Mouse (Mus musculus): ENCODE data around the gene Gzmd. TPM values are rescaled to one million over a fixed set of nuclear protein-coding genes. Genes with fewer than 3 reads are reported as not detected.
A peak's percentile ranks its signal among the peaks of the same experiment; 100 is the strongest.
"Not testable (repeated sequence)": the region's sequence is repeated elsewhere in the genome, so short reads cannot be mapped to it uniquely, and the experiment has no call there.

Gene Gzmd
- not detected in 2 replicates for polyA plus RNA-seq (2014; fragmentation: Nextera tagmentation; extraction: Ambion mirVana)

- WGBS, result 77% methylated on average over 2 of the region's 2 CpGs
- not testable (repeated sequence) for H3K27ac ChIP-seq (ENCODE audit: low read depth, low read length); H3K36me3 ChIP-seq (ENCODE audit: control insufficient read depth, insufficient read depth, low read length); H3K4me3 ChIP-seq (ENCODE audit: low read depth, low read length); H3K4me1 ChIP-seq (ENCODE audit: control insufficient read depth, insufficient read depth, low read length); H3K9ac ChIP-seq (ENCODE audit: low read length); H3K27me3 ChIP-seq (replicated peaks; ENCODE audit: control insufficient read depth, insufficient read depth, low read length); H3K9me3 ChIP-seq (replicated peaks; ENCODE audit: control insufficient read depth, low read length); H3K4me2 ChIP-seq (ENCODE audit: low read length); DNase-seq (ENCODE audit: low spot score); ATAC-seq
These were observed at the start of gene Gzmd for GRCm38 (mm10) chr14:56132508-56132907. Gene Gzmd (minus strand): TSS chr14:56132608.

- not testable (repeated sequence) for H3K4me3 ChIP-seq (ENCODE audit: low read depth, low read length)
- 26% methylated on average over 8 of the region's 8 CpGs for WGBS
These were observed 45.2 kb upstream of the Gzmd start for GRCm38 (mm10) chr14:56177651-56178050.

DNA sequence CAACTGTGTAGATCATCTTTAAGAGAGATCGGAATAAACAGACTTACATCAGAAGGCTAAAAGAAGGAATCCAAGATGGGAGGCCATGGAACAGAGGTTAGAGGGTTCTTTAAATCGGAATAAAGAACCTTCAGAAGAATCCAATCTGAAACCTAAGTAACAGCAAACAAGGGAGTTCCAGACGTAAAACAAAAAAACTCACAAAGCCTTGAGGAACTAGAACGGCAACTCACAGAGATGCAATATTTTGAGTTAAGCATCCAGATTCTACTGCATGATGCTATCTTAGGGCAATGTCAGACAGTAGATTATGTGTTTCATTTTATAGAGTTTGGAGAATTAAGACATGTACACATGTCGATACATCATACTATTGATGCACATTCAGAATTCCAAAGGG is 42.1 kb upstream of the Gzmd start, which contains the start of gene Gzmn:
Gzmn (minus strand) TSS at position 101 of the 400 bp plus-strand sequence.
- Histone ChIP-seq H3K4me3 (ENCODE audit: low read depth, low read length) (no peak within 1 kb of the TSS), H3K9me3 (replicated peaks; ENCODE audit: control insufficient read depth, low read length) (no peaks in the 10 kb centered on the region), H3K36me3 (ENCODE audit: control insufficient read depth, insufficient read depth, low read length) (no peaks in the 10 kb centered on the region), H3K9ac (ENCODE audit: low read length) (no peak within 1 kb of the TSS), H3K4me2 (ENCODE audit: low read length) (no peak within 1 kb of the TSS), H3K4me1 (ENCODE audit: control insufficient read depth, insufficient read depth, low read length) (no peaks in the 10 kb centered on the region), H3K27me3 (replicated peaks; ENCODE audit: control insufficient read depth, insufficient read depth, low read length) (no peaks in the 10 kb centered on the region), H3K27ac (ENCODE audit: low read depth, low read length) (no peak within 1 kb of the TSS)
- DNase-seq (ENCODE audit: low spot score) (no peak), ATAC-seq (no peak)
- WGBS, result 90% methylated on average over 5 of the region's 5 CpGs

More at GRCm38 (mm10) chr14:56177651-56178050, 45.2 kb upstream of the Gzmd start:
- H3K9ac ChIP-seq (ENCODE audit: low read length); H3K27ac ChIP-seq (ENCODE audit: low read depth, low read length); H3K9me3 ChIP-seq (replicated peaks; ENCODE audit: control insufficient read depth, low read length); H3K27me3 ChIP-seq (replicated peaks; ENCODE audit: control insufficient read depth, insufficient read depth, low read length); H3K36me3 ChIP-seq (ENCODE audit: control insufficient read depth, insufficient read depth, low read length); ATAC-seq; H3K4me2 ChIP-seq (ENCODE audit: low read length); H3K4me1 ChIP-seq (ENCODE audit: control insufficient read depth, insufficient read depth, low read length): not testable (repeated sequence)
- peak; percentile 45 for DNase-seq (ENCODE audit: low spot score)

GRCm38 (mm10) chr14:56173396-56173795 is 41.0 kb upstream of the Gzmd start:
- no peak overlapping the region for H3K27ac ChIP-seq (ENCODE audit: low read depth, low read length)
- no peaks in the 10 kb centered on the region for H3K9me3 ChIP-seq (replicated peaks; ENCODE audit: control insufficient read depth, low read length)
- no peaks in the 10 kb centered on the region for H3K4me1 ChIP-seq (ENCODE audit: control insufficient read depth, insufficient read depth, low read length)
- H3K4me3 ChIP-seq (ENCODE audit: low read depth, low read length), result no peak overlapping the region
- no peak overlapping the region for H3K9ac ChIP-seq (ENCODE audit: low read length)
- no peaks in the 10 kb centered on the region for H3K27me3 ChIP-seq (replicated peaks; ENCODE audit: control insufficient read depth, insufficient read depth, low read length)
- WGBS, result 92% methylated on average over 6 of the region's 6 CpGs
- H3K4me2 ChIP-seq (ENCODE audit: low read length), result no peak overlapping the region
- H3K36me3 ChIP-seq (ENCODE audit: control insufficient read depth, insufficient read depth, low read length), result no peaks in the 10 kb centered on the region
- ATAC-seq (no peak), DNase-seq (ENCODE audit: low spot score) (no peak)

GRCm38 (mm10) chr14:56172744-56173143 is 40.3 kb upstream of the Gzmd start:
- no peak overlapping the region for H3K4me3 ChIP-seq (ENCODE audit: low read depth, low read length)
- ATAC-seq (no peak), DNase-seq (ENCODE audit: low spot score) (no peak)
- H3K4me1 ChIP-seq (ENCODE audit: control insufficient read depth, insufficient read depth, low read length), result no peaks in the 10 kb centered on the region
- WGBS, result 90% methylated on average over 5 of the region's 5 CpGs
- no peak overlapping the region for H3K9ac ChIP-seq (ENCODE audit: low read length)
- no peak overlapping the region for H3K4me2 ChIP-seq (ENCODE audit: low read length)
- no peaks in the 10 kb centered on the region for H3K9me3 ChIP-seq (replicated peaks; ENCODE audit: control insufficient read depth, low read length)
- no peak overlapping the region for H3K27ac ChIP-seq (ENCODE audit: low read depth, low read length)
- H3K27me3 ChIP-seq (replicated peaks; ENCODE audit: control insufficient read depth, insufficient read depth, low read length), result no peaks in the 10 kb centered on the region
- H3K36me3 ChIP-seq (ENCODE audit: control insufficient read depth, insufficient read depth, low read length), result no peaks in the 10 kb centered on the region

DNA sequence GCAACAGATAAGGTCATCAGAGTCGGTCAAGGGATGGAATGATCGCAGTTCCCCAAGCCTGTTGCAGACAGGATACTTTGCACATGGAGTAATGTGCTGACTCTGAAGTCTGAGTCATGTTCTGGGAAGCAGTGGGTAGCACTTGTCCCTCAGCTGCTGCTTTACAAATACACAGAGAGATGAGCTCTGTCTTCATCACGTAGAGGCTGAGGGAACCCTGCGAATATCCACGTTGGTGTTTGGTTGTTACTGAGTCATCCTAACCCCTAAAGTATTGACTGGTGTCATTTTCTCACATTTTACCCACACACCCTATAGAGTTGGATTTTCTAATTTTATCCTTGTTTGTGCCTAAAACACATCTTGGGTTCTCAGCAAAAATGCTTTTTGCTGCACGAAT is 35.6 kb upstream of the Gzmd start:
- H3K27ac ChIP-seq (ENCODE audit: low read depth, low read length), result no peak overlapping the region
- no peak for ATAC-seq
- 93% methylated on average over 6 of the region's 6 CpGs for WGBS

GRCm38 (mm10) chr14:56162109-56162508 is 29.7 kb upstream of the Gzmd start:
- Histone ChIP-seq H3K27ac (ENCODE audit: low read depth, low read length) (no peak overlapping the region), H3K9ac (ENCODE audit: low read length) (no peak overlapping the region), H3K4me2 (ENCODE audit: low read length) (no peak overlapping the region), H3K4me3 (ENCODE audit: low read depth, low read length) (no peak overlapping the region), H3K27me3 (replicated peaks; ENCODE audit: control insufficient read depth, insufficient read depth, low read length) (no peaks in the 10 kb centered on the region), H3K4me1 (ENCODE audit: control insufficient read depth, insufficient read depth, low read length) (no peaks in the 10 kb centered on the region), H3K9me3 (replicated peaks; ENCODE audit: control insufficient read depth, low read length) (no peaks in the 10 kb centered on the region), H3K36me3 (ENCODE audit: control insufficient read depth, insufficient read depth, low read length) (no peaks in the 10 kb centered on the region)
- DNase-seq (ENCODE audit: low spot score) (no peak), ATAC-seq (no peak)
- 100% methylated on average over 2 of the region's 2 CpGs for WGBS

More for the DNA sequence above, 35.6 kb upstream of the Gzmd start:
- Histone ChIP-seq H3K4me3 (ENCODE audit: low read depth, low read length) (no peak overlapping the region), H3K27me3 (replicated peaks; ENCODE audit: control insufficient read depth, insufficient read depth, low read length) (no peaks in the 10 kb centered on the region), H3K36me3 (ENCODE audit: control insufficient read depth, insufficient read depth, low read length) (no peaks in the 10 kb centered on the region), H3K9ac (ENCODE audit: low read length) (no peak overlapping the region), H3K4me1 (ENCODE audit: control insufficient read depth, insufficient read depth, low read length) (no peaks in the 10 kb centered on the region), H3K4me2 (ENCODE audit: low read length) (no peak overlapping the region), H3K9me3 (replicated peaks; ENCODE audit: control insufficient read depth, low read length) (no peaks in the 10 kb centered on the region)
- no peak for DNase-seq (ENCODE audit: low spot score)

GRCm38 (mm10) chr14:56159479-56159878 is 27.1 kb upstream of the Gzmd start, which contains the start of gene Gzmg:
Gene Gzmg (minus strand): TSS chr14:56159579.
- ATAC-seq; H3K4me1 ChIP-seq (ENCODE audit: control insufficient read depth, insufficient read depth, low read length); DNase-seq (ENCODE audit: low spot score); H3K27ac ChIP-seq (ENCODE audit: low read depth, low read length); H3K9ac ChIP-seq (ENCODE audit: low read length); H3K9me3 ChIP-seq (replicated peaks; ENCODE audit: control insufficient read depth, low read length); H3K27me3 ChIP-seq (replicated peaks; ENCODE audit: control insufficient read depth, insufficient read depth, low read length); H3K4me2 ChIP-seq (ENCODE audit: low read length); H3K4me3 ChIP-seq (ENCODE audit: low read depth, low read length); H3K36me3 ChIP-seq (ENCODE audit: control insufficient read depth, insufficient read depth, low read length): not testable (repeated sequence)
- 88% methylated on average over 2 of the region's 2 CpGs for WGBS

GRCm38 (mm10) chr14:56155340-56155739 is 22.9 kb upstream of the Gzmd start:
- no peaks in the 10 kb centered on the region for H3K27me3 ChIP-seq (replicated peaks; ENCODE audit: control insufficient read depth, insufficient read depth, low read length)
- no peak overlapping the region for H3K27ac ChIP-seq (ENCODE audit: low read depth, low read length)
- H3K9ac ChIP-seq (ENCODE audit: low read length), result no peak overlapping the region
- H3K36me3 ChIP-seq (ENCODE audit: control insufficient read depth, insufficient read depth, low read length), result no peaks in the 10 kb centered on the region
- H3K9me3 ChIP-seq (replicated peaks; ENCODE audit: control insufficient read depth, low read length), result no peaks in the 10 kb centered on the region
- H3K4me2 ChIP-seq (ENCODE audit: low read length), result no peak overlapping the region
- DNase-seq (ENCODE audit: low spot score) (no peak), ATAC-seq (no peak)
- no peaks in the 10 kb centered on the region for H3K4me1 ChIP-seq (ENCODE audit: control insufficient read depth, insufficient read depth, low read length)
- H3K4me3 ChIP-seq (ENCODE audit: low read depth, low read length), result no peak overlapping the region
- 67% methylated on average over 2 of the region's 2 CpGs for WGBS

Measured in forebrain, embryonic 14.5 days (tissue).